Mouse (Mus musculus) bone marrow, adult 2 months (tissue): ENCODE data around the gene Supt5.

ENCODE experiments used
- CTCF ChIP-seq: fragments of 200-500 bp; IDR thresholded peaks from 2 replicates; pipeline ENCODE4 v1.5.1; 2011; ENCODE audit warnings: low read length, control low read depth; ENCODE audit not compliant: control insufficient read depth, insufficient read depth
- POLR2A ChIP-seq: fragments of 200-500 bp; IDR thresholded peaks from 2 replicates; pipeline ENCODE4 v1.6.1; 2011; ENCODE audit warnings: low read depth, mild to moderate bottlenecking, control low read depth, low read length, borderline replicate concordance; ENCODE audit not compliant: control insufficient read depth

DNA sequence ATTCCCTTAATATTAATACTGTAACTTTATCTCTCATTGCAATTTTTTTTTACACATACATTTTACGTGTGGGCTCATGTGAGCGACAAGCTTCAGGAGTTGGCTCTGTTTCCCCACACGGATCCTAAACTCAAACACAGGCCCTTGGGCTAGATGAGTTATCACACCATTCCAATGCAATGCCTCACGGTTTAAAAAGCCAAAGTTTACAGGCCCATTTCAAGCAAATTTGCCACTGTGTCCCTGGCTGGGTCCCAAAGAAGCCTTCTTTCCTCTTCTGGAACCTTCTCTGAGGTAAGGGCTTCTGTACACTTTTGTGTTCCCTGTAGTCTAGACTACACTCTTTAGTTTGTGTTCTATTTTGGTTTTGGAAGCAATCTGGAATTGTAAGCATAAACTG is 4.0 kb downstream of the Supt5 start:
- no peak for TF ChIP-seq CTCF
- no peak for TF ChIP-seq POLR2A
